Mouse (Mus musculus): ENCODE results near the gene Prkn. TPM values are rescaled to one million over a fixed set of nuclear protein-coding genes. Genes with fewer than 3 reads are reported as not detected.

Gene Prkn
- total and polyA plus RNA-seq, 2 experiments from 2014 or later = 9.0 to 9.4 TPM

- no peak overlapping the region for H3K4me2 ChIP-seq (ENCODE audit: low read depth, low read length, poor library complexity, severe bottlenecking)
- no peak for DNase-seq (ENCODE audit: low spot score)
These were observed 462.9 kb downstream of the Prkn start for GRCm38 (mm10) chr17:11303116-11303515.

GRCm38 (mm10) chr17:11309843-11310242 lies 469.7 kb downstream of the Prkn start:
- 23% methylated on average over 1 of the region's 1 CpGs for whole genome bisulfite sequencing

More at GRCm38 (mm10) chr17:11303116-11303515, 462.9 kb downstream of the Prkn start:
- Histone ChIP-seq H3K27me3 (ENCODE audit: insufficient read depth, low read length) (no peaks in the 10 kb centered on the region), H3K36me3 (ENCODE audit: insufficient read depth, low read length) (no peaks in the 10 kb centered on the region), H3K4me1 (ENCODE audit: insufficient read depth, low read length) (no peaks in the 10 kb centered on the region), H3K9ac (replicated peaks; ENCODE audit: low read length, poor library complexity, severe bottlenecking) (no peak overlapping the region), H3K9me3 (ENCODE audit: low read length) (0 out of 2 replicates have a peak, but pooled peaks cover 4% of the 10 kb centered on the region), H3K27ac (ENCODE audit: low read depth, low read length) (no peak overlapping the region), H3K4me3 (ENCODE audit: low read depth, low read length) (no peak overlapping the region)
- TF ChIP-seq CTCF (IDR thresholded peaks at IDR 0.05) = no peak
- ATAC-seq (ENCODE audit: low FRiP score) = no peak
- WGBS = 70% methylated on average over 9 of the region's 9 CpGs

GRCm38 (mm10) chr17:11314163-11314562 lies 474.0 kb downstream of the Prkn start:
- H3K4me3 ChIP-seq (ENCODE audit: low read depth, low read length) = no peak overlapping the region
- ATAC-seq (ENCODE audit: low FRiP score) (no peak), DNase-seq (ENCODE audit: low spot score) (no peak)
- no peak overlapping the region for H3K27ac ChIP-seq (ENCODE audit: low read depth, low read length)
- 82% methylated on average over 2 of the region's 2 CpGs for WGBS
- H3K27me3 ChIP-seq (ENCODE audit: insufficient read depth, low read length) = no peaks in the 10 kb centered on the region
- H3K4me1 ChIP-seq (ENCODE audit: insufficient read depth, low read length) = no peaks in the 10 kb centered on the region
- no peak overlapping the region for H3K4me2 ChIP-seq (ENCODE audit: low read depth, low read length, poor library complexity, severe bottlenecking)
- no peak overlapping the region for H3K9ac ChIP-seq (replicated peaks; ENCODE audit: low read length, poor library complexity, severe bottlenecking)
- H3K9me3 ChIP-seq (ENCODE audit: low read length) = no peaks in the 10 kb centered on the region
- no peak for TF ChIP-seq CTCF (IDR thresholded peaks at IDR 0.05)
- H3K36me3 ChIP-seq (ENCODE audit: insufficient read depth, low read length) = no peaks in the 10 kb centered on the region

More at GRCm38 (mm10) chr17:11309843-11310242, 469.7 kb downstream of the Prkn start:
- Histone ChIP-seq H3K27ac (ENCODE audit: low read depth, low read length) (no peak overlapping the region), H3K36me3 (ENCODE audit: insufficient read depth, low read length) (no peaks in the 10 kb centered on the region), H3K9me3 (ENCODE audit: low read length) (no peaks in the 10 kb centered on the region), H3K9ac (replicated peaks; ENCODE audit: low read length, poor library complexity, severe bottlenecking) (no peak overlapping the region), H3K27me3 (ENCODE audit: insufficient read depth, low read length) (no peaks in the 10 kb centered on the region), H3K4me3 (ENCODE audit: low read depth, low read length) (no peak overlapping the region), H3K4me2 (ENCODE audit: low read depth, low read length, poor library complexity, severe bottlenecking) (no peak overlapping the region), H3K4me1 (ENCODE audit: insufficient read depth, low read length) (no peaks in the 10 kb centered on the region)
- ATAC-seq (ENCODE audit: low FRiP score) = no peak
- DNase-seq (ENCODE audit: low spot score) = no peak
- TF ChIP-seq CTCF (IDR thresholded peaks at IDR 0.05) = no peak

DNA sequence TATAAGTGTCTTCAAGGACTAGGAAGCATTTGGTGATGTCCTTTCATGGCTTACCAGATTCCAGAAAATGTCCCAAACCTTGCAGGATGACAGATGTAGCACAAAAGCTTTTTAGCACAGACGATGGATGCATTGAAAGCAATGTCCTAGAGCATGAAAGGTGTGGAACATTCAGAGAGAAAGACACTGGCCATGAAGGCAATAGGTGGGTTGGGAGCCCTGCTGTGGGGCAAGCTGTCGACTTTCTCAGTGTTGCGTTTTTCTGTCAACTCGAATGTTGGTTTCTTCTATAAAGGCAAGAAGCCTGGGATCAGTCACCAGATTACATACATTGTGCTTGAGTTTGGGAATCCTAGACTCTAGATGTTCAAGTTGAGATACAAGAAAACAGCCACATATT lies 475.5 kb downstream of the Prkn start:
- ATAC-seq (ENCODE audit: low FRiP score) = no peak
- Histone ChIP-seq H3K4me2 (ENCODE audit: low read depth, low read length, poor library complexity, severe bottlenecking) (no peak overlapping the region), H3K27ac (ENCODE audit: low read depth, low read length) (no peak overlapping the region), H3K9ac (replicated peaks; ENCODE audit: low read length, poor library complexity, severe bottlenecking) (no peak overlapping the region), H3K27me3 (ENCODE audit: insufficient read depth, low read length) (no peaks in the 10 kb centered on the region), H3K9me3 (ENCODE audit: low read length) (no peaks in the 10 kb centered on the region), H3K36me3 (ENCODE audit: insufficient read depth, low read length) (no peaks in the 10 kb centered on the region), H3K4me3 (ENCODE audit: low read depth, low read length) (no peak overlapping the region), H3K4me1 (ENCODE audit: insufficient read depth, low read length) (no peaks in the 10 kb centered on the region)
- no peak for DNase-seq (ENCODE audit: low spot score)
- WGBS = 93% methylated on average over 4 of the region's 4 CpGs
- TF ChIP-seq CTCF (IDR thresholded peaks at IDR 0.05) = no peak

GRCm38 (mm10) chr17:11318946-11319345 lies 478.8 kb downstream of the Prkn start:
- H3K9ac ChIP-seq (replicated peaks; ENCODE audit: low read length, poor library complexity, severe bottlenecking) = no peak overlapping the region
- H3K27me3 ChIP-seq (ENCODE audit: insufficient read depth, low read length) = no peaks in the 10 kb centered on the region
- no peak overlapping the region for H3K4me3 ChIP-seq (ENCODE audit: low read depth, low read length)
- H3K9me3 ChIP-seq (ENCODE audit: low read length) = no peaks in the 10 kb centered on the region
- no peaks in the 10 kb centered on the region for H3K36me3 ChIP-seq (ENCODE audit: insufficient read depth, low read length)
- no peak for TF ChIP-seq CTCF (IDR thresholded peaks at IDR 0.05)
- DNase-seq (ENCODE audit: low spot score) (no peak), ATAC-seq (ENCODE audit: low FRiP score) (no peak)
- H3K4me2 ChIP-seq (ENCODE audit: low read depth, low read length, poor library complexity, severe bottlenecking) = no peak overlapping the region
- H3K27ac ChIP-seq (ENCODE audit: low read depth, low read length) = no peak overlapping the region
- no peaks in the 10 kb centered on the region for H3K4me1 ChIP-seq (ENCODE audit: insufficient read depth, low read length)
- WGBS = 95% methylated on average over 7 of the region's 7 CpGs

DNA sequence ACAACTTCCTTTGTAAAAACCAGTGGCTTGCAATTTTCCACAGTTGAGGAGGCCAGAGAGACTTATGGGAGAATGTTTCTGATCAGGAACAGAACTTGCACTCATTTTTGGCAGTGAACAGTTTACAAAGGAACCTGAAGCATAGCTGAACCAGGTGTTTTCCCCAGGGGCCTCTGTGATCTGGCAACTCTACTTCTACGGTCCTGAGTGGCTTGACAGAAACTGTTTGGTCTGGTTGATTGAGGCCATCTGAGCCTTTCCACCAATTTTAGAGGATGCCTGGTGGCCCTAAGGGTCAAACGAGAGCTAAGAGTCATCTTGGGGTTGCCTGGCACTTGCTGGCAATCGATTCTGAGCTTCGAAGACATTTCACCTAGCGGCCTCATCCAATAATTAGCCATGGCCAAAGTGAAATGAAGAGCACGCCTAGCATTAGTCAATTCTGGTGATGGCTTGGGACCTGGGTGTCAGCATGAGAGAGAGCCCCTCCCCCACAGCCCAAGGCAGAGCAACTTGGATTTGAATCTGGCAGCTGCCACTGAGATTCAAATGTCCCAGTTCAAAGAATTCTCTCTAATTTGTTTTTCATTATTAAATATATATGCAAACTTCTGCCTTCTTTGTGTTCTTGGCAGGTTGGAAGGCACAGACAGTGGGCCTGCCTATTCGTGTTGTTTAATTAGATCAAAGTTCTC lies 479.6 kb downstream of the Prkn start:
- 66% methylated on average over 7 of the region's 7 CpGs for WGBS
- H3K9me3 ChIP-seq (ENCODE audit: low read length) = no peaks in the 10 kb centered on the region
- no peaks in the 10 kb centered on the region for H3K36me3 ChIP-seq (ENCODE audit: insufficient read depth, low read length)
- no peak overlapping the region for H3K4me3 ChIP-seq (ENCODE audit: low read depth, low read length)
- DNase-seq (ENCODE audit: low spot score) = no peak
- no peaks in the 10 kb centered on the region for H3K27me3 ChIP-seq (ENCODE audit: insufficient read depth, low read length)
- H3K9ac ChIP-seq (replicated peaks; ENCODE audit: low read length, poor library complexity, severe bottlenecking) = no peak overlapping the region
- no peak for TF ChIP-seq CTCF (IDR thresholded peaks at IDR 0.05)
- no peak overlapping the region for H3K4me2 ChIP-seq (ENCODE audit: low read depth, low read length, poor library complexity, severe bottlenecking)
- no peak overlapping the region for H3K27ac ChIP-seq (ENCODE audit: low read depth, low read length)
- H3K4me1 ChIP-seq (ENCODE audit: insufficient read depth, low read length) = no peaks in the 10 kb centered on the region
- ATAC-seq (ENCODE audit: low FRiP score) = no peak
